Mouse (Mus musculus) liver, adult 2 months (tissue): ENCODE measurements around the gene Sh2d4b. TPM values are rescaled to one million over a fixed set of nuclear protein-coding genes. Genes with fewer than 3 reads are reported as not detected.

Source experiments
- DNase-seq: peaks from one replicate; pipeline ENCODE4 v3.0.0-alpha.2; 2011; ENCODE audit warnings: low read depth, low spot score; ENCODE audit errors: extremely low read depth
- H3K27ac ChIP-seq: fragments of 200-500 bp; replicated peaks from 2 replicates; pipeline ENCODE4 v1.5.1; 2012; ENCODE audit warnings: low read depth, mild to moderate bottlenecking, control low read depth, inconsistent platforms, low read length; ENCODE audit not compliant: insufficient read depth
- H3K27me3 ChIP-seq: fragments of 200-500 bp; 2 replicates; pipeline ENCODE4 v1.6.1; 2012; ENCODE audit warnings: mild to moderate bottlenecking, moderate library complexity, low read length, inconsistent platforms; ENCODE audit not compliant: control insufficient read depth, insufficient read depth
- H3K36me3 ChIP-seq: fragments of 200-500 bp; 2 replicates; pipeline ENCODE4 v1.6.1; 2012; ENCODE audit warnings: low read length, inconsistent platforms; ENCODE audit not compliant: control insufficient read depth, insufficient read depth
- H3K4me1 ChIP-seq: fragments of 200-500 bp; 2 replicates; pipeline ENCODE4 v1.6.1; 2011; ENCODE audit warnings: low read length; ENCODE audit not compliant: control insufficient read depth, insufficient read depth
- H3K4me3 ChIP-seq: fragments of 200-500 bp; 2 replicates; pipeline ENCODE4 v1.5.1; 2011; ENCODE audit warnings: low read depth, mild to moderate bottlenecking, control low read depth, low read length, moderate library complexity; ENCODE audit not compliant: insufficient read depth
- H3K79me2 ChIP-seq: fragments of 200-500 bp; 2 replicates; pipeline ENCODE4 v1.6.1; 2012; ENCODE audit warnings: inconsistent platforms, mild to moderate bottlenecking, low read length, moderate library complexity; ENCODE audit not compliant: control insufficient read depth, insufficient read depth
- H3K9ac ChIP-seq: fragments of 200-500 bp; 2 replicates; pipeline ENCODE4 v1.6.1; 2012; ENCODE audit warnings: low read depth, mild to moderate bottlenecking, control low read depth, inconsistent platforms, low read length
- CTCF ChIP-seq: fragments of 200-500 bp; IDR thresholded peaks from 2 replicates; pipeline ENCODE4 v1.5.1; 2011; ENCODE audit warnings: low read depth, low read length, control low read depth
- POLR2A ChIP-seq: fragments of 200-500 bp; IDR thresholded peaks from 2 replicates; pipeline ENCODE4 v1.6.1; 2011; ENCODE audit warnings: low read length, control low read depth; ENCODE audit not compliant: insufficient read depth; ENCODE audit errors: extremely low read depth
- WGBS: fragments of 180-500 bp; shearing (Covaris S2); methylation state at CpG from one replicate; pipeline ENCODE4 v1.1.7; 2018; 5-methylcytosine and 5-hydroxymethylcytosine counted together
- polyA plus RNA-seq: library from polyadenylated mRNA; depleted of rRNA; stranded (reverse); fragments of >200 nt; gene quantifications from 2 replicates; pipeline ENCODE4 v1.2.3, GENCODE M21; 2012
- total RNA-seq: library from RNA; depleted of rRNA; stranded (reverse); fragments of >200 nt; gene quantifications from 2 replicates; pipeline ENCODE4 v1.2.3, GENCODE M21; 2014

The Sh2d4b gene
- total and polyA plus RNA-seq, 2 experiments = 0.18 TPM; not detected in 1

DNA sequence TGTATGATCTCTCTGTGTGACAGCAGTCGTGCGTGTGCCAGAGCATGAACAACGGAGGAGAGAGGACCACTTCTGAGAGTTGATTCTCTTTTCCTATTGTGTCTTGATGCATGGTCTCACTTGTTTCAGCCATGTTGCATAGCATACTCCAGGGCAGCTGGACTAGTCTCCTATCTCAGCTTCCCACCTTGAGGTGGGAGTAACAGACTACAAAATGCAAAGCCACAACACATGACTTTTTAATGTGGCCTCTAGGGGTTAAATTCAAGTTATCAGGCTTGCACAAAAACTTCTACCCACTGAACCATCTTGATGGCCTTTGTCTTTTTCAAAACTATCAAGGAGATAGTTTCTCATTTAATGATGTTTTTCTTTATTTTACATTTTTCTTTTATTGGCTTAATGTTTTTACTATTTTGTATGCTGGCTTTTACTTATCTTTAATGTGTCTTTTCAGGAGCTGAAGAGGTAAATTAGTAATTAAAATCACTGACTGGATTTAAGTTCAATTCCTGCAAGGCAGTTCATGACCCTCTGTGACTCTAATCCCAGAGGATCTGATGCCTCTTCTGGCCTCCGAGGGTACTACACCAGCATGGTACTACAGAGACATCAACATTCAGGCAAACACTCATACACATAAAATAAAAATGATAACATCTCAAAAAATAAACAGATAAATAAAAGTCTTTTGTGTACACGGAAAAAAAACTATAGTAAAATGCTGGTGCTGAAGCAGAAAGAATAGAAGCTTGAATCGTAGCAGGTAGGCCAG lies 6.5 kb downstream of the Sh2d4b start:
- Histone ChIP-seq H3K4me3 (no peak overlapping the region), H3K9ac (no peak overlapping the region), H3K27ac (no peak overlapping the region), H3K4me1 (no peaks in the 10 kb centered on the region), H3K79me2 (no peaks in the 10 kb centered on the region), H3K27me3 (no peaks in the 10 kb centered on the region), H3K36me3 (no peaks in the 10 kb centered on the region)
- DNase-seq = no peak
- TF ChIP-seq CTCF (peak; percentile 23; the same call in 1 of the 2 replicates), POLR2A (no peak)
- WGBS = 84% methylated on average over 6 of the region's 6 CpGs

- no peak for TF ChIP-seq POLR2A
- TF ChIP-seq CTCF = no peak
Observed at GRCm38 (mm10) chr14:40885752-40886151, 7.3 kb downstream of the Sh2d4b start.

DNA sequence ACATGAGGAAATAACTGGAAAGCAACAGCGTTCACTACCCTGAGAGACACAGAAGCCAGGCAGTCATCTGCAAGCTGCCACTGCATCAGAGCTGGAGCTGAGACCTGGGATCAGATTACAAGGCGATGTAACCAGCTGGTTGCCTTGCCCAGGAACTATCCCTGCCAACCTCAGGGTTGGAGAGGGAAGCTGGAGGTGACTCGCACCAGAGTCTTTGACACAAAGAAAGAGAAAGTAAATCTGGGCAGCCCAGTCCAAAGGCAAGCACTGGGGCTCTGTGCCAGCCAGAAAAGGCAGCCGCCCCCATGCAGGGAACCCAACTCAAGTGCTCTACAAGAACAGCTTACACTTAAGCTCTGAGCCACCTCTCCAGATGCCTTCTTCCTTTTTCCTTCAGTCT lies 7.8 kb downstream of the Sh2d4b start:
- WGBS = 27% methylated on average over 4 of the region's 4 CpGs
- TF ChIP-seq POLR2A = no peak
- TF ChIP-seq CTCF = no peak
- H3K27me3 ChIP-seq = no peaks in the 10 kb centered on the region

More at GRCm38 (mm10) chr14:40885752-40886151, 7.3 kb downstream of the Sh2d4b start:
- Histone ChIP-seq H3K27me3 (no peaks in the 10 kb centered on the region), H3K4me3 (no peak overlapping the region), H3K79me2 (no peaks in the 10 kb centered on the region), H3K9ac (no peak overlapping the region), H3K36me3 (no peaks in the 10 kb centered on the region), H3K27ac (no peak overlapping the region), H3K4me1 (no peaks in the 10 kb centered on the region)
- DNase-seq = no peak
- 19% methylated on average over 1 of the region's 1 CpGs for WGBS

GRCm38 (mm10) chr14:40874565-40874964 lies 18.5 kb downstream of the Sh2d4b start:
- TF ChIP-seq POLR2A (no peak), CTCF (no peak)
- no peaks in the 10 kb centered on the region for H3K79me2 ChIP-seq
- no peak for DNase-seq
- no peak overlapping the region for H3K27ac ChIP-seq
- no peaks in the 10 kb centered on the region for H3K27me3 ChIP-seq
- H3K36me3 ChIP-seq = no peaks in the 10 kb centered on the region
- H3K9ac ChIP-seq = no peak overlapping the region
- H3K4me3 ChIP-seq = no peak overlapping the region
- no peaks in the 10 kb centered on the region for H3K4me1 ChIP-seq

More for the DNA sequence above, 7.8 kb downstream of the Sh2d4b start:
- H3K36me3 ChIP-seq = no peaks in the 10 kb centered on the region
- H3K9ac ChIP-seq = no peak overlapping the region
- H3K4me1 ChIP-seq = no peaks in the 10 kb centered on the region
- H3K27ac ChIP-seq = no peak overlapping the region
- no peaks in the 10 kb centered on the region for H3K79me2 ChIP-seq
- no peak overlapping the region for H3K4me3 ChIP-seq
- no peak for DNase-seq

- no peak for DNase-seq
- no peaks in the 10 kb centered on the region for H3K27me3 ChIP-seq
- no peak overlapping the region for H3K9ac ChIP-seq
- no peaks in the 10 kb centered on the region for H3K79me2 ChIP-seq
- H3K36me3 ChIP-seq = no peaks in the 10 kb centered on the region
- TF ChIP-seq POLR2A (no peak), CTCF (no peak)
- H3K27ac ChIP-seq = no peak overlapping the region
- H3K4me3 ChIP-seq = no peak overlapping the region
- WGBS = 88% methylated on average over 5 of the region's 5 CpGs
- no peaks in the 10 kb centered on the region for H3K4me1 ChIP-seq
Observed at GRCm38 (mm10) chr14:40873961-40874360, 19.1 kb downstream of the Sh2d4b start.

GRCm38 (mm10) chr14:40870598-40870997 lies 22.5 kb downstream of the Sh2d4b start:
- Histone ChIP-seq H3K9ac (no peak overlapping the region), H3K27me3 (no peaks in the 10 kb centered on the region), H3K4me3 (no peak overlapping the region), H3K79me2 (no peaks in the 10 kb centered on the region), H3K4me1 (no peaks in the 10 kb centered on the region), H3K27ac (no peak overlapping the region), H3K36me3 (no peaks in the 10 kb centered on the region)
- no peak for TF ChIP-seq POLR2A
- WGBS = 66% methylated on average over 3 of the region's 3 CpGs
- no peak for DNase-seq
